Mouse (Mus musculus): ENCODE measurements around the gene Olfr574. TPM values are rescaled to one million over a fixed set of nuclear protein-coding genes. Genes with fewer than 3 reads are reported as not detected.
A peak's percentile ranks its signal among the peaks of the same experiment; 100 is the strongest.

Gene Olfr574
- not detected in 2 replicates for polyA plus RNA-seq (2014; fragmentation: Nextera tagmentation; extraction: Ambion mirVana)

DNA sequence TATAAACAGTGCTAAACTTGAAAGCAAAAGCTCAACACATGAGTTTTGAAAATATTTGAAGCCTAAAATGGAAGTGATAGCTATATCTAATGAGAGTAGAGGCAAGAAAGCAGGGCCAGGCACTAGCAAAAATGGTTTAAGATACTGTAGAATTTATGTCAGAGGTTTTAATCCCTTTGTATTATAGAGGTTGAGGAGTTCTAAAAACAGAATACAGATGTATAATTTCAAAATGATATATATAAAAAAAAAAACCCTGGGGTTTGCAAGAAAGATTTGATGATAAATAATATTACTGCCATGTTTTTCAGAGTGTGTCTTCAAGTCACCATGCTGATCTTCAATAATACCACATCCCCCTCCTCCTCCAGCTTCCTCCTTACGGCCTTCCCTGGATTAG, at the start of gene Olfr574:
Olfr574 (plus strand) TSS at position 301 of the 400 bp plus-strand sequence.
- H3K9ac ChIP-seq (replicated peaks; ENCODE audit: low read depth, low read length), result no peak within 1 kb of the TSS
- no peak within 1 kb of the TSS for H3K4me3 ChIP-seq (ENCODE audit: low read depth, low read length)
- H3K4me2 ChIP-seq (replicated peaks; ENCODE audit: low read depth, low read length), result no peak within 1 kb of the TSS
- WGBS, result 81% methylated on average over 1 of the region's 1 CpGs
- no peaks in the 10 kb centered on the region for H3K36me3 ChIP-seq (ENCODE audit: control insufficient read depth, insufficient read depth, low read length)
- no peaks in the 10 kb centered on the region for H3K9me3 ChIP-seq (ENCODE audit: control insufficient read depth, low read depth, low read length)
- ATAC-seq (ENCODE audit: insufficient number of reproducible peaks, insufficient read depth, low FRiP score, low read depth), result no peak
- no peak within 1 kb of the TSS for H3K27ac ChIP-seq (ENCODE audit: low read length)
- H3K4me1 ChIP-seq (ENCODE audit: control insufficient read depth, insufficient read depth, low read length), result no peaks in the 10 kb centered on the region
- H3K27me3 ChIP-seq (ENCODE audit: control insufficient read depth, insufficient read depth, low read length), result no peaks in the 10 kb centered on the region

DNA sequence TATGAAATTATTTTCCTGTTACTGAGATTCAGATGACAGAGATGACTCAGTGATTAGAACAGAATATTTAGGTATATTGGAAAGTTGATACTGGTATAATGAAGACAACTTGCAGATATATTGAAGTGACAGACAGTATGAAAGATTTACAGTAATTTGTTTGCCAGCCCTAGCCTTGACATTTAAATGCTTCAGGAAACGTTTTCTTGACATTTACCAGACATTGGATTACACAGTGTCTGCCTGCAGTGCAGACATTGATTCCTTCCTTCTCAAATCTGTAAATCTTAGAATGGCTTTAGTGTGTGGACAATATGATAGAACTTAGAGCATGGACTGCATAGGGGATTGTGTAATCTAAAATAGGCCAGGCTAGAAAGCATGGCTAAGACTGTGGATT, 33.0 kb upstream of the Olfr574 start:
- Histone ChIP-seq H3K9ac (replicated peaks; ENCODE audit: low read depth, low read length) (no peak overlapping the region), H3K27me3 (ENCODE audit: control insufficient read depth, insufficient read depth, low read length) (no peaks in the 10 kb centered on the region), H3K4me1 (ENCODE audit: control insufficient read depth, insufficient read depth, low read length) (no peaks in the 10 kb centered on the region), H3K4me3 (ENCODE audit: low read depth, low read length) (no peak overlapping the region), H3K9me3 (ENCODE audit: control insufficient read depth, low read depth, low read length) (no peaks in the 10 kb centered on the region), H3K4me2 (replicated peaks; ENCODE audit: low read depth, low read length) (no peak overlapping the region), H3K27ac (ENCODE audit: low read length) (no peak overlapping the region), H3K36me3 (ENCODE audit: control insufficient read depth, insufficient read depth, low read length) (no peaks in the 10 kb centered on the region)
- WGBS, result 18% methylated on average over 1 of the region's 1 CpGs
- ATAC-seq (ENCODE audit: insufficient number of reproducible peaks, insufficient read depth, low FRiP score, low read depth), result no peak

DNA sequence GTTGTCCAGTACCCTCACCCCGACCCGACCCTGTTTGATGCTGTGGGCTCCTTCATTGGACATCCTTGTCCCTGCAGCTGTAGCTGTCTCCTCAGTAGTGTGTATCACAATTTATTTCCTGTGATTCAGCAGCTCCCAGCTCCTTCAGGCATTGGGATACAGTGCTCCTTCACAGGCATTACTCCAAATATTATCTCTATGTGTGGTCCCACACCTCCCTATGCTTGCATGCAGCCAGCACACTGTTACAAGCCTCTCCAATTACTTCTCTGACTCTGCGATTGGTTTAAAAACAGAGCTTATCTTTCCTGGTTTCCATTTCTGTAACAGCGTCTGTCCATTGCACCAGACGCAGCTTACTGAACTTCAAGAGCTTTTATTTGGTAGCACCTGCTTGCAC, 31.9 kb upstream of the Olfr574 start:
- no peak overlapping the region for H3K27ac ChIP-seq (ENCODE audit: low read length)
- no peak overlapping the region for H3K4me2 ChIP-seq (replicated peaks; ENCODE audit: low read depth, low read length)
- H3K9ac ChIP-seq (replicated peaks; ENCODE audit: low read depth, low read length), result no peak overlapping the region
- WGBS, result 49% methylated on average over 5 of the region's 5 CpGs
- no peak for ATAC-seq (ENCODE audit: insufficient number of reproducible peaks, insufficient read depth, low FRiP score, low read depth)
- H3K27me3 ChIP-seq (ENCODE audit: control insufficient read depth, insufficient read depth, low read length), result no peaks in the 10 kb centered on the region
- H3K4me3 ChIP-seq (ENCODE audit: low read depth, low read length), result no peak overlapping the region
- no peaks in the 10 kb centered on the region for H3K4me1 ChIP-seq (ENCODE audit: control insufficient read depth, insufficient read depth, low read length)
- H3K36me3 ChIP-seq (ENCODE audit: control insufficient read depth, insufficient read depth, low read length), result no peaks in the 10 kb centered on the region
- H3K9me3 ChIP-seq (ENCODE audit: control insufficient read depth, low read depth, low read length), result no peaks in the 10 kb centered on the region

DNA sequence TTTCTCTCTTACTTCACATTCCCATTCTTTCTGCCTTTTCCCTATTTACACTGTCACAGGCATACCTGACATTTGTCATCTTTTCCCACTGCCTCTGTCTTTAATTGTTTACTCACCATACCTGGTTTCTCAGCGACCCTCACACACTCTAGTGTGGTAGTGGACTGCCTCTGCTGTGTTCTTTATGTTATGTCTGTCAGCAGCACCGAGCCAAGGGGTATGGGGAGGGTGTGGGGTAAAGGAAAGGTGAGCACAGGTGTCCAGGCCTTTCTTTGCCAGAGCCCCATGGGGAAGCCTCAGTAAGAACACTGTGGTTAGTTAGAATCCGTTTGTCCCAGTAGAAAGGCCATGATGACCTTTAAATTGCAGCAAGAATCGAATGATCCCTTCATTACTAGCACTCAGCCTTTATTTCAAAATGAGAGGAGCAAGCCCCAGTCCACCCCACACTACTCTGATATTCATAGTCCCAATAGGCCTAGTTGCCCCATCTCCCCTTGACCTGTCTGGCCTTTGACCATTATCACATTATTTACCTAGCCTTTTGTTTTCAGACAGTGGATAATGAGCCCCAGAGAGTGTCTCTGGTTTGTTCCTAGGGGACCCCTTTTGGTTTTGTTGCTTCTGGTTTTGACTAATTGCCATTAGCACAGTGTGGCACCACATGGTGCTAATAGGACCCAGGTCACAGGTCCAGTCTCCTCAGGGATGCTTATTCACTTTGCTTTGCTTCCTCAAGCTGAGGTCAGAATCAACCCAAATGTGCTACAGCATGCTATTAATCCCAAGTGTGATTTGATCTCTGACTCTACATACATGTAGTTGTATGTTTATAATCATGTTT, 31.0 kb upstream of the Olfr574 start, which contains the start of gene Olfr571:
Olfr571 (minus strand) TSS at position 505 of the 844 bp plus-strand sequence.
- H3K9me3 ChIP-seq (ENCODE audit: control insufficient read depth, low read depth, low read length), result no peaks in the 10 kb centered on the region
- no peaks in the 10 kb centered on the region for H3K27me3 ChIP-seq (ENCODE audit: control insufficient read depth, insufficient read depth, low read length)
- WGBS, result 58% methylated on average over 4 of the region's 4 CpGs
- H3K9ac ChIP-seq (replicated peaks; ENCODE audit: low read depth, low read length), result no peak within 1 kb of the TSS
- H3K36me3 ChIP-seq (ENCODE audit: control insufficient read depth, insufficient read depth, low read length), result no peaks in the 10 kb centered on the region
- no peak for ATAC-seq (ENCODE audit: insufficient number of reproducible peaks, insufficient read depth, low FRiP score, low read depth)
- no peak within 1 kb of the TSS for H3K4me2 ChIP-seq (replicated peaks; ENCODE audit: low read depth, low read length)
- H3K4me1 ChIP-seq (ENCODE audit: control insufficient read depth, insufficient read depth, low read length), result no peaks in the 10 kb centered on the region
- no peak within 1 kb of the TSS for H3K27ac ChIP-seq (ENCODE audit: low read length)
- no peak within 1 kb of the TSS for H3K4me3 ChIP-seq (ENCODE audit: low read depth, low read length)

DNA sequence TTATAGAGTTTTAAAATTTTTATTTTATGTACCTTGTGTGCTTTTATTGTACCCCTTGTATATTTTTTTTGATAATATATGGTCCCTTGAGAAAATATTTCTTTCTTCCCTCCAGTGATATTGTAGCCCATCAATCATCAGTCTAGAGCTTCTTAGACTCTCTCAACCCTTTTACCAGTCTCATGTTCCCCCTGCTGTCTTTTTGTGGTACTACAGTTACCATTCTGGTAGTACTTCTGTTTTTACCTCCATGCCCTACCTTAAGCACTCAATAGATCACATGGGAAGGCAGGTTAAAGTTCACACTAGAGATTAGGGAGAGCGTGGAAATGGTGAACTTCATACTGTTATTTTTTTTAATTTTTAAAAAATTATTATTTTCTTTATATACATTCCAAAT, 28.6 kb upstream of the Olfr574 start:
- ATAC-seq (ENCODE audit: insufficient number of reproducible peaks, insufficient read depth, low FRiP score, low read depth), result peak; percentile 56; the same call in 1 of the 2 replicates
- WGBS, result 20% methylated on average over 1 of the region's 1 CpGs

DNA sequence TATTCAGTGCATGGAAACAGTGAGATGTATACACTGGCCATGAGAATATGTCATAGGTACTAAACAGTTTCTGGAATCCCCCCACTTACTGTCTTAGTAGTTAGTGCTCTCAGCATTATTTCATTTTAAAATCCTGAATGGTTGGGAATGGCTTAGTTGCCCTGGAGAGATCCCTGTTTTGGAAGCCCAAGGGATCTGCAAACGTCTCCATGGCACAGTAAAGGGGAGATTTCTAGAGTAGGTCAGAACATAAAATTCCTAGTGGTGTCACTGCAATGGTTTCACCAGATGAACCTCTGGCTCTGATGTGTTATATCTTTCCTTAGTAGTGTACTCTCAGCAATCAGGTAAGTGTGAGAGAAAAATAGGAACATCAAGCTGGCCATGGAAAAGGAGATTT, 24.2 kb upstream of the Olfr574 start, which contains the start of gene Olfr572:
Olfr572 (plus strand) TSS at position 301 of the 400 bp plus-strand sequence.
- no peaks in the 10 kb centered on the region for H3K9me3 ChIP-seq (ENCODE audit: control insufficient read depth, low read depth, low read length)
- WGBS, result 47% methylated on average over 1 of the region's 1 CpGs
- no peak within 1 kb of the TSS for H3K9ac ChIP-seq (replicated peaks; ENCODE audit: low read depth, low read length)
- H3K27ac ChIP-seq (ENCODE audit: low read length), result no peak within 1 kb of the TSS
- H3K4me3 ChIP-seq (ENCODE audit: low read depth, low read length), result no peak within 1 kb of the TSS
- no peak within 1 kb of the TSS for H3K4me2 ChIP-seq (replicated peaks; ENCODE audit: low read depth, low read length)
- H3K36me3 ChIP-seq (ENCODE audit: control insufficient read depth, insufficient read depth, low read length), result no peaks in the 10 kb centered on the region
- H3K27me3 ChIP-seq (ENCODE audit: control insufficient read depth, insufficient read depth, low read length), result no peaks in the 10 kb centered on the region
- ATAC-seq (ENCODE audit: insufficient number of reproducible peaks, insufficient read depth, low FRiP score, low read depth), result no peak
- H3K4me1 ChIP-seq (ENCODE audit: control insufficient read depth, insufficient read depth, low read length), result no peaks in the 10 kb centered on the region

More for the DNA sequence above, 28.6 kb upstream of the Olfr574 start:
- Histone ChIP-seq H3K27me3 (ENCODE audit: control insufficient read depth, insufficient read depth, low read length) (no peaks in the 10 kb centered on the region), H3K27ac (ENCODE audit: low read length) (no peak overlapping the region), H3K4me2 (replicated peaks; ENCODE audit: low read depth, low read length) (no peak overlapping the region), H3K9me3 (ENCODE audit: control insufficient read depth, low read depth, low read length) (no peaks in the 10 kb centered on the region), H3K36me3 (ENCODE audit: control insufficient read depth, insufficient read depth, low read length) (no peaks in the 10 kb centered on the region), H3K4me1 (ENCODE audit: control insufficient read depth, insufficient read depth, low read length) (no peaks in the 10 kb centered on the region), H3K9ac (replicated peaks; ENCODE audit: low read depth, low read length) (no peak overlapping the region), H3K4me3 (ENCODE audit: low read depth, low read length) (no peak overlapping the region)

DNA sequence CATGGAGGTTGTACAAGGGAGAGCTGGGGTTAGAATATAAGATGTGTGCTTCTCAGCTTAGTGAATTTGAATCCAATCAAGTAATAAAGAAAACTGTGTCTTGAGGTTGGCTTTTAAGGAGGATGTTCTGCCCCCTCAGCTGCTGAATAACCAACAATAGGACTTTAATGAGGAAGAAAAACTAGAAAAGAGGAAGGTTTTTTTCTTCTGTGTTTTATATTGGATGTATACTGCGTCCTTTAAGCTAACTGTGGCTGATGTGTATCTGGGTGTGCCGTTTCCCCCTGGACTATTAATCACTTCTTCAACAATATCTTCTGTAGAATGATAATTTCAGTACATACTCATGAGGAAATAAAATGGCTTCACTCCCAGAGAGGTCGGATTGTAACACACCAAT, 21.2 kb upstream of the Olfr574 start:
- WGBS, result 60% methylated on average over 3 of the region's 3 CpGs
- no peak for ATAC-seq (ENCODE audit: insufficient number of reproducible peaks, insufficient read depth, low FRiP score, low read depth)
- H3K27me3 ChIP-seq (ENCODE audit: control insufficient read depth, insufficient read depth, low read length), result no peaks in the 10 kb centered on the region
- no peak overlapping the region for H3K9ac ChIP-seq (replicated peaks; ENCODE audit: low read depth, low read length)
- no peaks in the 10 kb centered on the region for H3K9me3 ChIP-seq (ENCODE audit: control insufficient read depth, low read depth, low read length)
- H3K4me1 ChIP-seq (ENCODE audit: control insufficient read depth, insufficient read depth, low read length), result no peaks in the 10 kb centered on the region
- no peak overlapping the region for H3K4me2 ChIP-seq (replicated peaks; ENCODE audit: low read depth, low read length)
- H3K36me3 ChIP-seq (ENCODE audit: control insufficient read depth, insufficient read depth, low read length), result no peaks in the 10 kb centered on the region
- H3K4me3 ChIP-seq (ENCODE audit: low read depth, low read length), result no peak overlapping the region
- H3K27ac ChIP-seq (ENCODE audit: low read length), result no peak overlapping the region

DNA sequence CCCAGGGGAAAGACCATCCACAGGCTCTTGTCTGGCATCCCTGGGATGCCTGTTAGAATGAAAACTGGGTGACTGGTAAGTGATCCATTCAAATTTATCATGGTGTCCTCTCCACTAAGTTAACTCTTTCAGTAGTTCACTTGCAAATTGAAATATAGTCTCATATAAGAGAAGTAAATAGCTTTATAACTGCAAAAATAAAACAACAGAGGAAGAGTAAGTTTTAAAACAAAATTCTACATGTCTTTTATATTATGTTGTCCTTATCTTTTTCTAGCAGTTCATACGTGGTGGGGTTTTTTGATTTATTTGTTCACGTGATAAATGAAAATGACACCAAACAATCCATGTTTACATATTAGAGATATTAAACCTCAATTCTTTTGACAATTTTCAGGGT, 5.8 kb upstream of the Olfr574 start, which contains the start of gene Olfr573-ps1:
Olfr573-ps1 (minus strand) TSS at position 101 of the 400 bp plus-strand sequence.
- Histone ChIP-seq H3K27ac (ENCODE audit: low read length) (no peak within 1 kb of the TSS), H3K27me3 (ENCODE audit: control insufficient read depth, insufficient read depth, low read length) (no peaks in the 10 kb centered on the region), H3K36me3 (ENCODE audit: control insufficient read depth, insufficient read depth, low read length) (no peaks in the 10 kb centered on the region), H3K9ac (replicated peaks; ENCODE audit: low read depth, low read length) (no peak within 1 kb of the TSS), H3K9me3 (ENCODE audit: control insufficient read depth, low read depth, low read length) (no peaks in the 10 kb centered on the region), H3K4me2 (replicated peaks; ENCODE audit: low read depth, low read length) (no peak within 1 kb of the TSS), H3K4me3 (ENCODE audit: low read depth, low read length) (no peak within 1 kb of the TSS), H3K4me1 (ENCODE audit: control insufficient read depth, insufficient read depth, low read length) (no peaks in the 10 kb centered on the region)
- ATAC-seq (ENCODE audit: insufficient number of reproducible peaks, insufficient read depth, low FRiP score, low read depth), result no peak
- WGBS, result 83% methylated on average over 2 of the region's 2 CpGs
